Mouse (Mus musculus) cerebellum, adult 2 months (tissue): Measurements from ENCODE around the gene Nosip. TPM values are rescaled to one million over a fixed set of nuclear protein-coding genes. Genes with fewer than 3 reads are reported as not detected.
"Not testable (repeated sequence)": the region's sequence is repeated elsewhere in the genome, so short reads cannot be mapped to it uniquely, and the experiment has no call there.

Experiments used
- DNase-seq, 2 experiments: peaks; one replicate each; pipeline ENCODE4 v3.0.0; 2021
- H3K27ac ChIP-seq: fragments of 200-500 bp; 2 replicates; pipeline ENCODE4 v1.5.1; 2012; ENCODE audit warnings: low read length, control low read depth, inconsistent platforms; ENCODE audit not compliant: insufficient read depth
- H3K27me3 ChIP-seq: fragments of 200-500 bp; 2 replicates; pipeline ENCODE4 v1.6.1; 2012; ENCODE audit warnings: inconsistent platforms, mild to moderate bottlenecking, low read length, moderate library complexity; ENCODE audit not compliant: control insufficient read depth, insufficient read depth
- H3K4me1 ChIP-seq: fragments of 200-500 bp; 2 replicates; pipeline ENCODE4 v1.6.1; 2011; ENCODE audit warnings: low read length; ENCODE audit not compliant: control insufficient read depth, insufficient read depth
- H3K4me3 ChIP-seq: fragments of 200-500 bp; replicated peaks from 2 replicates; pipeline ENCODE3; 2011; ENCODE audit warnings: mild to moderate bottlenecking, low read depth, low read length, control low read depth; ENCODE audit not compliant: insufficient read depth
- CTCF ChIP-seq: fragments of 200-500 bp; IDR thresholded peaks from 2 replicates; pipeline ENCODE4 v1.5.1; 2011; ENCODE audit warnings: low read depth, mild to moderate bottlenecking, control low read depth, low read length, moderate library complexity, borderline replicate concordance; ENCODE audit not compliant: insufficient read depth
- POLR2A ChIP-seq: fragments of 200-500 bp; IDR thresholded peaks from 2 replicates; pipeline ENCODE4 v1.6.1; 2011; ENCODE audit warnings: low read length, control low read depth, borderline replicate concordance; ENCODE audit not compliant: insufficient read depth
- WGBS: fragments of 180-500 bp; shearing (Covaris S2); methylation state at CpG from one replicate; pipeline ENCODE4 v1.1.7; 2018; 5-methylcytosine and 5-hydroxymethylcytosine counted together
- polyA plus RNA-seq: library from polyadenylated mRNA; depleted of rRNA; stranded (reverse); fragments of >200 nt; gene quantifications from 2 replicates; pipeline ENCODE4 v1.2.3, GENCODE M21; 2012

Nosip gene
- polyA plus RNA-seq, 1 experiment, result 106 TPM

DNA sequence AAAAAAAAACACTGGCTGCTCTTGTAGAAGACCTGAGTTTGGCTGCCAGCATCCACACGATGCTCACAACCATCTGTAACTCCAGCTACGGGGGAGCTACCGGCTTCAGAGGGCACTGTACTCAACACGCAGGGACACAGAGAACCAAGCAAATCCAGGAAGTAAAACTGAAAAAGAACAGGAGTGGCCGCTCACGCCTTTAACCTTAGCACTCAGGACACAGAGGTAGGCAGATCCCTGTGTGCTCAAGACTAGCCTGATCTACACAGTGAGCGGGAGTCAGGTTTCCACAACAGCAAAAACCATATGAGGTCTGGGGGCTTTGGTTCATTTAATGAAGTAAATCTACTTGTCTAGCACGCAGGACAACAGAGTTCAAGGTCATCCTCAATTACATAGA lies 43.3 kb downstream of the Nosip start:
- DNase-seq, result no peak
- peaks cover 3% of the 10 kb centered on the region; the same call in 1 of the 2 replicates for H3K4me1 ChIP-seq
- no peak overlapping the region for H3K4me3 ChIP-seq
- H3K27ac ChIP-seq, result no peak overlapping the region
- TF ChIP-seq POLR2A, result no peak
- 68% methylated on average over 8 of the region's 8 CpGs for WGBS
- H3K27me3 ChIP-seq, result no peaks in the 10 kb centered on the region

DNA sequence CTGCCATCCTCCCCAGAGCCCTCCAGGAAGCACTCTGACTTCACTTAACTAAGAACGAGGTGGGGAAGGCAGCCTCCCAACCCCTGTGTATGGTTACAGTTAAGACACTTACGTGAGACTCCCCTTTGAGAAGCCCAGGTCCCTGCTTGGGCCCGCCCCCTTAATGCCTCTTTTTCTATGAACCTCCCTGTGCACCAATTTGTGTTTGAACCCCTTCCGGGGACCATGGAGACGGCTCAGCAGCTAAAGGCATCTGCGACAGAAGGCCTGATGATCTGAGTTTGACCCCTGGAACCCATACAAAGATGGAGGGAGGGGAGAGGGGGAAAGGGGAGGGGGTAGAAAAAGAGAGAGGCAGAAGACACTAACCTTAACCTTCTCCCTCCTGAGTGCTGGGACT lies 44.2 kb downstream of the Nosip start:
- TF ChIP-seq CTCF (no peak), POLR2A (no peak)
- no peak for DNase-seq
- no peak overlapping the region for H3K4me3 ChIP-seq
- no peak overlapping the region for H3K27ac ChIP-seq
- peaks cover 3% of the 10 kb centered on the region; the same call in 1 of the 2 replicates for H3K4me1 ChIP-seq
- WGBS, result 38% methylated on average over 6 of the region's 6 CpGs
- no peaks in the 10 kb centered on the region for H3K27me3 ChIP-seq

DNA sequence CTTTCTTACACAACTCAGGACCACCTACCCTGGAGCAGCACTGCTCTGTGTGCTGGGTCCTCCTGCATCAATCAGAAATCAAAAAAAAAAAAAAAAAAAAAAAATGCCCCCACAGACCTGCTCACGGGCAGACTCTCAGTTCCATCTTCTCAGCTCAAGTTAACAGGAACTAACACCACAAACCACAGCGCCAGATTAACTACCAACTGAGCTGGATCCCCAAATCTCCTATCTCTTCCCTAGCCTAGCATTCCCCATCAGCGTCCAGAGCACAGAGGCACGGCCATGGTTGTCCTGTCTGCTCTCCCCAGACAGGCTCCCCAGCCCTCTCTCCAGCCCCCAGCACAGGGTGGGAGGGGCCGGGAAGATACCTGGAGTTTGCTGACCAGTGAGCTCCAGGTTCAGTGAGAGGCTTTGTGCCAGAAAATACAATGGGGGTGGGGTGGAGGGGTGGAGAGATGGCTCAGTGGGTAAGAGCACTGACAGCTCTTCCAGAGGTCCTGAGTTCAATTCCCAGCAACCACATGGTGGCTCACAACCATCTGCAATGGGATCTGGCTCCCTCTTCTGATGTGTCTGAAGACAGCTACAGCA lies 44.9 kb downstream of the Nosip start:
- whole genome bisulfite sequencing, result 49% methylated on average over 5 of the region's 5 CpGs
- no peak for DNase-seq
- Histone ChIP-seq H3K4me1 (peaks cover 3% of the 10 kb centered on the region; the same call in 1 of the 2 replicates), H3K4me3 (no peak overlapping the region), H3K27me3 (no peaks in the 10 kb centered on the region), H3K27ac (no peak overlapping the region)
- TF ChIP-seq CTCF (no peak), POLR2A (no peak)

DNA sequence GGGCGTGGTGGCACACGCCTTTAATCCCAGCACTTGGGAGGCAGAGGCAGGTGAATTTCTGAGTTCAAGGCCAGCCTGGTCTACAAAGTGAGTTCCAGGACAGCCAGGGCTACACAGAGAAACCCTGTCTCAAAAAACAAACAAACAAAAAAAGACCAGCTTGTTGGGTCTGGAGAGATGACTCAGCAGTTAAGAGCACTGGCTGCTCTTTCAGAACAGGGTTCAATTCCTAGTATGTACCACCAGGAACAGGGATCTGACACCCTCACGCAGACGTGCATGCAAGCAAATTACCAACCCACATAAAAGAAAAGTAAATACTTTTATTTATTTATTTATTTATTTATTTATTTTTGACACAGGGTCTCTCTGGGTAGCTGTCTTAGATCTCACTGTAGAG lies 47.9 kb downstream of the Nosip start:
- WGBS, result 94% methylated on average over 4 of the region's 4 CpGs
- not testable (repeated sequence) for H3K4me1 ChIP-seq, DNase-seq, H3K27ac ChIP-seq, H3K4me3 ChIP-seq, H3K27me3 ChIP-seq

DNA sequence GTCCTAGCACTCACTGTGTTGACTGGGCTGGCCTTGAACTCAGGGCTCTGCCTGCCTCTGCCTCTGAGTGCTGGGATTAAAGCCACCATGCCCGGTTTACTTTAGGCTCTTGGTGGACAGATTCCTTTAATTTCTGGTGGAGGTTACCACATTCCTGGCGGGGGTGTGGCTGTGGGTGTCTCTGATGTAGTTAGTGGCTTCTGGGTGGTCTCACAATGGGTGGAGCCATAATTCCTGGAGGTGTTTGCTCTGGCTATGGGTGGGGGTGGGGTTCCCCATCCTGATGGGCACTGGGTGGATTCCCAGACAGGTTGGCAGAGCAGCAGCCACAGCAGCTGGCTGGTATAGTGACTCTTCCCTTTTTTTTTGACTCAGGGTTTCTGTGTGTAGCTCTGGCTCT lies 49.7 kb downstream of the Nosip start:
- no peak for DNase-seq
- no peaks in the 10 kb centered on the region for H3K4me1 ChIP-seq
- WGBS, result 65% methylated on average over 2 of the region's 2 CpGs
- no peak overlapping the region for H3K4me3 ChIP-seq
- TF ChIP-seq CTCF (no peak), POLR2A (no peak)
- no peaks in the 10 kb centered on the region for H3K27me3 ChIP-seq
- H3K27ac ChIP-seq, result no peak overlapping the region

DNA sequence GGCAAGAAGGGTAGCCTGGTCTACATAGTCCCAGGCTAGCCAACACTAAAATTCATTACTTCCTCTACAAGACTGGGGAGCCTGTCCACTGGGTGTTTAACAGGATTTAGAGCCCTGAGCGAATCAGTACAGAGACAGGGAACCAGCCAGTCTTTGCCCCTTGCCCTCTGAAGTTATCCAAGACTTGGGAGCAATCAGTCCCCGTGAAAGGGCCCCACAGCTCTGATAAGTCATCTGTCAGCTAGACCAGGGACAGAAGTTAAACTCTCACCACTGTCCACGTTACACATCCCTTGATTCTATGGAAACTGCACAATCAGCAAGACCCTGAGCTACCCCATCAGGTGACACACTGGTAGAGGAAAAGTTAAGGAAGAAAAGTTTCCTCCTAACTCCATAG lies 50.3 kb downstream of the Nosip start:
- Histone ChIP-seq H3K27me3 (no peaks in the 10 kb centered on the region), H3K4me3 (no peak overlapping the region), H3K27ac (no peak overlapping the region), H3K4me1 (no peaks in the 10 kb centered on the region)
- no peak for DNase-seq
- TF ChIP-seq POLR2A (no peak), CTCF (no peak)
- 64% methylated on average over 3 of the region's 3 CpGs for WGBS

DNA sequence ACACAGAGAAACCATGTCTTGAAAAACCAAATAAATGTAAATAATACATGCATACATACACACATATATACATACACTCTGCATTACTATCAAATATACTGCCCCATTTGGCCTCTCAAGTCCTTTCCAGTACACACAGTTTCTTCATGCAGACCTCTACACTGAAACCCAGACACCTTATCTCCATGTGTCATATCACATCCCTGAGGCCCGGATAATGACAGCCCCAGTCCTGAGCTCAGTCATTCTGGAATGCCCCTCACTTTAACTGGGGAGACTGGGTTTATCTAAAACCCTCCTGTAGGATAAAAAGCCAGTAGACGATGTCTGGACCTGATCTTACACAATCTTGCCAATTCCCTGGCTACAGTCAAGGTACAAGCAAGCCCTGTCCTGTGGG lies 51.2 kb downstream of the Nosip start:
- no peaks in the 10 kb centered on the region for H3K4me1 ChIP-seq
- no peak overlapping the region for H3K4me3 ChIP-seq
- TF ChIP-seq CTCF (no peak), POLR2A (no peak)
- 83% methylated on average over 2 of the region's 2 CpGs for WGBS
- no peak for DNase-seq
- H3K27me3 ChIP-seq, result no peaks in the 10 kb centered on the region
- H3K27ac ChIP-seq, result no peak overlapping the region

DNA sequence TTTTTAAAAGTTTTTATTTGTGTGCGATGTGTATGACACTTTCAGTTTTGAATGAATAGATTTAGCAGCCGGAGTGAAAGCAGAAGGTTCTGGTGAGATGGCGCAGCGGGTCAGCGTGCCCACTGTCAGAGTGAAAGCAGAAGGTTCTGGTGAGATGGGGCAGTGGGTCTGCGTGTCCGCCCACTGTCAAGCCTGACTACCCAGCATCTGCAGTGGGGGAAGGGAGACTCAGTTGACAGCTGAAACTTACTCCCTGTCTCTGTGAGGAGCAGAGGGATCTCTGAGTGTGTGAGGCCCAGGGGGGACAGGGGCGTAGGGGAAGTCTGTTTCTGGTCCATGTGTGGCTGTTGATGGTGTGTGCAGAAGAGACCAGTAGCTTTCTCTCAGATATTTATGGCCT lies 55.3 kb downstream of the Nosip start:
- no peaks in the 10 kb centered on the region for H3K27me3 ChIP-seq
- no peak overlapping the region for H3K27ac ChIP-seq
- no peak for DNase-seq
- WGBS, result 72% methylated on average over 8 of the region's 8 CpGs
- H3K4me3 ChIP-seq, result no peak overlapping the region
- peaks cover 2% of the 10 kb centered on the region; the same call in 1 of the 2 replicates for H3K4me1 ChIP-seq
- TF ChIP-seq CTCF, result no peak
- no peak for TF ChIP-seq POLR2A
